Mouse (Mus musculus): ENCODE measurements around the gene Psma5. TPM values are rescaled to one million over a fixed set of nuclear protein-coding genes. Genes with fewer than 3 reads are reported as not detected.
"Not testable (repeated sequence)": the region's sequence is repeated elsewhere in the genome, so short reads cannot be mapped to it uniquely, and the experiment has no call there.

Psma5 gene
- polyA plus RNA-seq, 1 experiment from 2014 or later, result 231 TPM

GRCm38 (mm10) chr3:108241243-108241839, 15.4 kb upstream of the Psma5 start:
- H3K9ac ChIP-seq (ENCODE audit: low read length), result no peak overlapping the region
- no peaks in the 10 kb centered on the region for H3K27me3 ChIP-seq (ENCODE audit: control insufficient read depth, insufficient read depth, low read length)
- ATAC-seq (ENCODE audit: insufficient number of reproducible peaks, insufficient read depth, low FRiP score, low read depth), result no peak
- H3K4me1 ChIP-seq (ENCODE audit: control insufficient read depth in 2 of 2, insufficient read depth in 2 of 2, low read length in 2 of 2), result no peaks in the 10 kb centered on the region
- H3K36me3 ChIP-seq (ENCODE audit: control insufficient read depth, insufficient read depth, low read length), result no peaks in the 10 kb centered on the region
- H3K9me3 ChIP-seq (ENCODE audit: control insufficient read depth, low read length), result no peaks in the 10 kb centered on the region
- WGBS, result 84% methylated on average over 3 of the region's 3 CpGs
- H3K4me3 ChIP-seq (ENCODE audit: control insufficient read depth in 1 of 2, insufficient read depth in 1 of 2, low read depth in 1 of 2, low read length in 2 of 2), result no peak overlapping the region
- no peak overlapping the region for H3K27ac ChIP-seq (replicated peaks in 1 of 2; ENCODE audit: control insufficient read depth in 1 of 2, insufficient read depth in 1 of 2, low read depth in 2 of 2, low read length in 2 of 2)
- H3K4me2 ChIP-seq (ENCODE audit: low read length), result no peak overlapping the region

DNA sequence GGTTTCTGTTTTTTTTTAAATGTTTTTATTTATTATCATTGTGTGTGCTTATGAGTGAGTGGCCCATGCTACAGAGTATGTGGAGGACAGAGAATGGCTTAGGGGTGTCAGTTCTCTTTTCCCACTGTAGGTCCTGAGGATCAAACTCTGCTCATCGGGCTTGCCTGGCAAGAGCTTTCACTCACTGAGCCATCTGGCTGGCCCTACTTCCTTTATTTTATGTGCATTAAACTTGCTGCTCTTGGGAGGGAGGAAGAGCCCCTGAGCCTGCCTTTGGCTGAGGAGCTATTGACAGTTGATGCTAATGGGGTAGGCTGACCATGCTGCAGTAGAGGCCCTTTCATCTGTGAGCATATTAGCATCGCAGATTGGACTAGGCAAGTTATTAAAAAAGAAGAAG, 9.9 kb upstream of the Psma5 start:
- Histone ChIP-seq H3K9me3 (ENCODE audit: control insufficient read depth, low read length) (no peaks in the 10 kb centered on the region), H3K27ac (replicated peaks in 1 of 2; ENCODE audit: control insufficient read depth in 1 of 2, insufficient read depth in 1 of 2, low read depth in 2 of 2, low read length in 2 of 2) (no peak overlapping the region), H3K4me2 (ENCODE audit: low read length) (no peak overlapping the region), H3K4me3 (ENCODE audit: control insufficient read depth in 1 of 2, insufficient read depth in 1 of 2, low read depth in 1 of 2, low read length in 2 of 2) (no peak overlapping the region), H3K4me1 (ENCODE audit: control insufficient read depth in 2 of 2, insufficient read depth in 2 of 2, low read length in 2 of 2) (no peaks in the 10 kb centered on the region), H3K9ac (ENCODE audit: low read length) (no peak overlapping the region), H3K36me3 (ENCODE audit: control insufficient read depth, insufficient read depth, low read length) (no peaks in the 10 kb centered on the region), H3K27me3 (ENCODE audit: control insufficient read depth, insufficient read depth, low read length) (no peaks in the 10 kb centered on the region)
- 84% methylated on average over 2 of the region's 2 CpGs for WGBS
- no peak for ATAC-seq (ENCODE audit: insufficient number of reproducible peaks, insufficient read depth, low FRiP score, low read depth)

DNA sequence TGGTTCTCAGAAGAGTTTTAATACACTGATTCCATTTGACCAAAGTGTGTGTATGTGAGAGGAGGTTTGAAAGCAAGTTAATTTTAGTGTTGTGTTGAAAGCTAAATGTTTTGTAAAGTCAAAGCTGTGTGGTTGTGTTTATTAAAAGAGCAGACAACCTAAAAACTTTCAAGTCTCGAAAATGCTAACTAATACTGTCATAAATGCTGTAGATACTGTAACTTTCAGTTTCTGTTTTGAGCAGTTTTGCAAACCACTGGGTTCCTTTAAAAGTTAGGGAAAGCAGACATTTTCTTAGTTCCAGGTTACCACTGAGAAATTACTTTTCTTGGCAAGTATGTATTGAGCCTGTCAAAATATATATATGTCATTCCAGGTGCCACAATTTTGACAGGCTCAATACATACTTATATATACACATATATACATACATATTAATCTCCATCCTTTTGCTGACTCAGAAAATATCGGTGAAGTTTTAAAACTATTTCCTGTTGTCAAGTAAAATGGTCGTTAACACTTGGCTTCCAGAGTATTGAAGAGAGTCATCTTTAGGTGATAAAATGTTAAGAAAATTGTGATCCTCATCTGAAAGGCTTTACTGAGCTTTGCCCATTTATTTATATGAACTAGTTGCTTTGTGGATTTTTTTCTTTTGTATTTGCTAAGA, 1.2 kb downstream of the Psma5 start:
- Histone ChIP-seq H3K4me3 (ENCODE audit: control insufficient read depth in 1 of 2, insufficient read depth in 1 of 2, low read depth in 1 of 2, low read length in 2 of 2) (peak overlapping the region; percentile 71 to 96; a peak in 3 of 4 replicates), H3K27ac (replicated peaks in 1 of 2; ENCODE audit: control insufficient read depth in 1 of 2, insufficient read depth in 1 of 2, low read depth in 2 of 2, low read length in 2 of 2) (no peak overlapping the region)
- 62% methylated on average over 3 of the region's 3 CpGs for WGBS

DNA sequence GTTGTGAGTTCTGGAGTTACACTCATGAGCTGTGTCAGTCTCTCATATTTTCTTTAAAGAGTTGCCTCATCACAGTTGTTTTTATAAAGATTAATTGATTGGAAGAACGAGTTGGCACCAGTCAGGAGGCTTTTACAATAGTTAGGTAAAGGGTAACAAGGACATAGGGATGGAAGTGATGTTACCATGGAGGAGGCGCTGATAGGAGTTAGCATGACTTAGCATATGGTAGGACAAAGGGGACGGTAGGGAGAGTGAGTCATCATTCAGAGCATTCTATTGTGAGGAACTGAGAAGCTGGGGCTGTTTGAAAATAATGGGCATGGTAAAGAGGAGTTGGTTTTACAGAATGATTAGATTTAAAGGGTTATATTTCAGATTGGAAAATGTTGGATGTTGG, 2.6 kb downstream of the Psma5 start:
- no peaks in the 10 kb centered on the region for H3K27me3 ChIP-seq (ENCODE audit: control insufficient read depth, insufficient read depth, low read length)
- H3K4me1 ChIP-seq (ENCODE audit: control insufficient read depth in 2 of 2, insufficient read depth in 2 of 2, low read length in 2 of 2), result peaks cover 0 to 24% of the 10 kb centered on the region in 2 experiments; a peak in 2 of 4 replicates
- no peak overlapping the region for H3K27ac ChIP-seq (replicated peaks in 1 of 2; ENCODE audit: control insufficient read depth in 1 of 2, insufficient read depth in 1 of 2, low read depth in 2 of 2, low read length in 2 of 2)
- no peak overlapping the region for H3K9ac ChIP-seq (ENCODE audit: low read length)
- H3K4me2 ChIP-seq (ENCODE audit: low read length), result no peak overlapping the region
- H3K9me3 ChIP-seq (ENCODE audit: control insufficient read depth, low read length), result no peaks in the 10 kb centered on the region
- ATAC-seq (ENCODE audit: insufficient number of reproducible peaks, insufficient read depth, low FRiP score, low read depth), result no peak
- WGBS, result 55% methylated on average over 3 of the region's 3 CpGs
- H3K36me3 ChIP-seq (ENCODE audit: control insufficient read depth, insufficient read depth, low read length), result peaks cover 26% of the 10 kb centered on the region
- H3K4me3 ChIP-seq (ENCODE audit: control insufficient read depth in 1 of 2, insufficient read depth in 1 of 2, low read depth in 1 of 2, low read length in 2 of 2), result no peak overlapping the region

More for the DNA sequence above, 1.2 kb downstream of the Psma5 start:
- peak overlapping the region; percentile 83 for H3K4me2 ChIP-seq (ENCODE audit: low read length)
- H3K9me3 ChIP-seq (ENCODE audit: control insufficient read depth, low read length), result no peaks in the 10 kb centered on the region
- no peaks in the 10 kb centered on the region for H3K27me3 ChIP-seq (ENCODE audit: control insufficient read depth, insufficient read depth, low read length)
- peaks cover 0 to 24% of the 10 kb centered on the region in 2 experiments; a peak in 2 of 4 replicates for H3K4me1 ChIP-seq (ENCODE audit: control insufficient read depth in 2 of 2, insufficient read depth in 2 of 2, low read length in 2 of 2)
- H3K36me3 ChIP-seq (ENCODE audit: control insufficient read depth, insufficient read depth, low read length), result peaks cover 14% of the 10 kb centered on the region
- no peak for ATAC-seq (ENCODE audit: insufficient number of reproducible peaks, insufficient read depth, low FRiP score, low read depth)
- H3K9ac ChIP-seq (ENCODE audit: low read length), result peak overlapping the region; percentile 93

- peaks cover 55% of the 10 kb centered on the region for H3K36me3 ChIP-seq (ENCODE audit: control insufficient read depth, insufficient read depth, low read length)
- not testable (repeated sequence) for H3K4me2 ChIP-seq (ENCODE audit: low read length); H3K27ac ChIP-seq (replicated peaks in 1 of 2; ENCODE audit: control insufficient read depth in 1 of 2, insufficient read depth in 1 of 2, low read depth in 2 of 2, low read length in 2 of 2); H3K27me3 ChIP-seq (ENCODE audit: control insufficient read depth, insufficient read depth, low read length); H3K9ac ChIP-seq (ENCODE audit: low read length); H3K4me3 ChIP-seq (ENCODE audit: control insufficient read depth in 1 of 2, insufficient read depth in 1 of 2, low read depth in 1 of 2, low read length in 2 of 2); H3K9me3 ChIP-seq (ENCODE audit: control insufficient read depth, low read length); H3K4me1 ChIP-seq (ENCODE audit: control insufficient read depth in 2 of 2, insufficient read depth in 2 of 2, low read length in 2 of 2); ATAC-seq (ENCODE audit: insufficient number of reproducible peaks, insufficient read depth, low FRiP score, low read depth)
- 74% methylated on average over 5 of the region's 5 CpGs for WGBS
These were observed 22.8 kb downstream of the Psma5 start for GRCm38 (mm10) chr3:108279495-108279894.

- Histone ChIP-seq H3K4me3 (ENCODE audit: control insufficient read depth in 1 of 2, insufficient read depth in 1 of 2, low read depth in 1 of 2, low read length in 2 of 2) (peak overlapping the region in 1 of 2 experiments; percentile 88; a peak in 2 of 4 replicates), H3K9me3 (ENCODE audit: control insufficient read depth, low read length) (no peaks in the 10 kb centered on the region), H3K27me3 (ENCODE audit: control insufficient read depth, insufficient read depth, low read length) (no peaks in the 10 kb centered on the region), H3K4me2 (ENCODE audit: low read length) (peak overlapping the region; percentile 70), H3K27ac (replicated peaks in 1 of 2; ENCODE audit: control insufficient read depth in 1 of 2, insufficient read depth in 1 of 2, low read depth in 2 of 2, low read length in 2 of 2) (peak overlapping the region; percentile 35 to 79; a peak in 2 of 4 replicates), H3K9ac (ENCODE audit: low read length) (peak overlapping the region; percentile 76), H3K36me3 (ENCODE audit: control insufficient read depth, insufficient read depth, low read length) (peaks cover 24% of the 10 kb centered on the region), H3K4me1 (ENCODE audit: control insufficient read depth in 2 of 2, insufficient read depth in 2 of 2, low read length in 2 of 2) (peaks cover 7 to 25% of the 10 kb centered on the region in 2 experiments)
- no peak for ATAC-seq (ENCODE audit: insufficient number of reproducible peaks, insufficient read depth, low FRiP score, low read depth)
- 32% methylated on average over 12 of the region's 12 CpGs for WGBS
These were observed 25.9 kb downstream of the Psma5 start for GRCm38 (mm10) chr3:108282401-108283240.

- H3K9ac ChIP-seq (ENCODE audit: low read length), result peak overlapping the region; percentile 76
- H3K27ac ChIP-seq (replicated peaks in 1 of 2; ENCODE audit: control insufficient read depth in 1 of 2, insufficient read depth in 1 of 2, low read depth in 2 of 2, low read length in 2 of 2), result peak overlapping the region; percentile 55 to 79
- H3K9me3 ChIP-seq (ENCODE audit: control insufficient read depth, low read length), result no peaks in the 10 kb centered on the region
- WGBS, result 14% methylated on average over 6 of the region's 6 CpGs
- ATAC-seq (ENCODE audit: insufficient number of reproducible peaks, insufficient read depth, low FRiP score, low read depth), result no peak
- H3K4me2 ChIP-seq (ENCODE audit: low read length), result peak overlapping the region; percentile 70
- peaks cover 13 to 31% of the 10 kb centered on the region in 2 experiments for H3K4me1 ChIP-seq (ENCODE audit: control insufficient read depth in 2 of 2, insufficient read depth in 2 of 2, low read length in 2 of 2)
- H3K27me3 ChIP-seq (ENCODE audit: control insufficient read depth, insufficient read depth, low read length), result no peaks in the 10 kb centered on the region
- H3K36me3 ChIP-seq (ENCODE audit: control insufficient read depth, insufficient read depth, low read length), result peaks cover 18% of the 10 kb centered on the region
- H3K4me3 ChIP-seq (ENCODE audit: control insufficient read depth in 1 of 2, insufficient read depth in 1 of 2, low read depth in 1 of 2, low read length in 2 of 2), result peak overlapping the region; percentile 88
These were observed 26.5 kb downstream of the Psma5 start for GRCm38 (mm10) chr3:108283241-108283561.

Data from heart, embryonic 14.5 days (tissue).